Mouse (Mus musculus) 3T3-L1 (cell line): ENCODE measurements at regions not wholly inside any gene's neighbourhood (a gene's known extent, or its start where the extent isn't known, plus 50 kb on each side); places are given as distances from the start of the nearest gene placed in this dataset.

ENCODE experiments used
- DNase-seq: peaks from one replicate; pipeline ENCODE4 v3.0.0-alpha.2; 2015; ENCODE audit warnings: low read depth, low spot score

GRCm38 (mm10) chr6:60217840-60218239, 611.8 kb downstream of the Snca start:
- no peak for DNase-seq

GRCm38 (mm10) chr6:60201548-60201947, 628.1 kb downstream of the Snca start:
- DNase-seq: peak; percentile 69
